In the genomic region with DNA sequence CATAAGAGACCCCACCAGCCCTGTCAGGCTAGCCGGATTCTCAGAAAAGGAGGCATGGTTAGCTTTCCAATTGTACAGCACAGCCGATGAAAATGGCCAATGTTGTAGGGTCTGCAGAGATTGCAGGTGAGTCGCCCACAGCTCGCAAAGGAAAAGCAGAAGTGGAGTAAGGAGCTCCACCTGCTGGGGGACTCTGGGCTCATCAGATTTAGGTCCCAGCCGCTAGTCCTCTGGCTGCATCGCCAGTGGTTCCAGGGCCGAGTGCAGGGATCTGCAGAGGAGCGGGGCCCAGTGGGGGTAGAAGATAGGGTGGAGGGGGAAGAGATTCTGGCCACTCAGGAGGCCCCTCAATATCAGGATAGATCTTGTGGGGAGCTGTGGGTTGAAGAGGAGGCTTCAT, we compare ENCODE assay signal across 9 mouse cellular contexts. TPM values are rescaled to one million over a fixed set of nuclear protein-coding genes. Genes with fewer than 3 reads are reported as not detected.
DNase-seq lines count a peak whose midpoint lies in the region; ATAC-seq and TF ChIP-seq lines count a peak whose summit lies in the region.
"Had no signal": no experiment of that assay in that cellular context is flagged by ENCODE, and none has a peak within 500 bp of the region (broad histone marks: within the 10 kb centered on the region; RNA-seq: fewer than 3 reads in every experiment).

No protein-coding gene starts in this region.

- H3K4me1 ChIP-seq in forebrain, postnatal 0 days (ENCODE audit: insufficient read depth): no peaks in the 10 kb centered on the region
- no peaks in the 10 kb centered on the region for H3K4me1 ChIP-seq in forebrain, embryonic 15.5 days

- no peak overlapping the region for H3K4me3 ChIP-seq in forebrain, postnatal 0 days (ENCODE audit: low read depth, low read length)
- H3K4me3 ChIP-seq in forebrain, embryonic 15.5 days: no peak overlapping the region

- ATAC-seq in forebrain, postnatal 0 days: no peak
- no peak for ATAC-seq in forebrain, embryonic 15.5 days (replicated peaks)

- H3K27ac ChIP-seq in forebrain, postnatal 0 days (ENCODE audit: low read depth, low read length): no peak overlapping the region
- H3K27ac ChIP-seq in forebrain, embryonic 15.5 days (replicated peaks): no peak overlapping the region

- no peak overlapping the region for H3K9ac ChIP-seq in forebrain, postnatal 0 days
- H3K9ac ChIP-seq in forebrain, embryonic 15.5 days (replicated peaks): no peak overlapping the region

- peak; percentile 2 for DNase-seq in forebrain, postnatal 0 days
- peak; percentile 2 for DNase-seq in lung, postnatal 36 days
- no peak for DNase-seq in lung, postnatal 25 days (ENCODE audit: low spot score)
- peak; percentile 29 for DNase-seq in embryo, embryonic 11 days
- peak; percentile 9 for DNase-seq in naive thymus-derived CD4-positive, alpha-beta T cell, adult 2 months (ENCODE audit: low read depth)
- DNase-seq in ovary, postnatal 14 days (ENCODE audit: low spot score): no peak
- DNase-seq in right cerebral cortex, postnatal 36 days (ENCODE audit: low spot score in 2 of 2): no peak

- no peaks in the 10 kb centered on the region for H3K9me3 ChIP-seq in forebrain, postnatal 0 days (ENCODE audit: low read length)
- no peaks in the 10 kb centered on the region for H3K9me3 ChIP-seq in forebrain, embryonic 15.5 days
- H3K9me3 ChIP-seq: G1E had no signal

- 58% methylated on average over 8 of the region's 8 CpGs for WGBS in forebrain, postnatal 0 days
- 49% methylated on average over 8 of the region's 8 CpGs for WGBS in forebrain, embryonic 15.5 days

- no peaks in the 10 kb centered on the region for H3K27me3 ChIP-seq in forebrain, postnatal 0 days (ENCODE audit: insufficient read depth, low read length)
- no peaks in the 10 kb centered on the region for H3K27me3 ChIP-seq in forebrain, embryonic 15.5 days

- H3K36me3 ChIP-seq in forebrain, postnatal 0 days (ENCODE audit: insufficient read depth): no peaks in the 10 kb centered on the region
- H3K36me3 ChIP-seq in forebrain, embryonic 15.5 days: no peaks in the 10 kb centered on the region
- H3K36me3 ChIP-seq: G1E had no signal

- TF ChIP-seq CTCF in forebrain, postnatal 0 days (IDR thresholded peaks at IDR 0.05; ENCODE audit: low read depth): peak; percentile 40

- H3K4me2 ChIP-seq in forebrain, postnatal 0 days (ENCODE audit: low read depth): no peak overlapping the region
- no peak overlapping the region for H3K4me2 ChIP-seq in forebrain, embryonic 15.5 days (replicated peaks)

RNA-seq across cellular contexts. Expression of a gene that starts 31.5 kb away (rescaled TPM):
- 11.0 and 24.2 TPM in 2 replicates for total RNA-seq in forebrain, postnatal 0 days (2014; rRNA removed)
- polyA plus RNA-seq in forebrain, postnatal 0 days (2015; fragmentation: Nextera tagmentation; extraction: Ambion mirVana): 1.1 and 2.7 TPM in 2 replicates
- 2.9 and 3.6 TPM in 2 replicates for polyA plus RNA-seq in forebrain, embryonic 15.5 days (2015; fragmentation: Nextera tagmentation; extraction: Ambion mirVana)

Comparison
In these comparisons a context has a peak if more than half of its experiments do, and no peak if none do; other contexts are left out.
1. DNase-seq: peak in forebrain, postnatal 0 days (single experiment), lung, postnatal 36 days (single experiment), embryo, embryonic 11 days (single experiment) and naive thymus-derived CD4-positive, alpha-beta T cell, adult 2 months (single experiment); none in lung, postnatal 25 days (single experiment), ovary, postnatal 14 days (single experiment) and right cerebral cortex, postnatal 36 days (0 of 2).